Mouse (Mus musculus): ENCODE results near the gene Slc15a2. TPM values are rescaled to one million over a fixed set of nuclear protein-coding genes. Genes with fewer than 3 reads are reported as not detected.

Gene Slc15a2
- 10 to 100 TPM in 1 of 2 experiments, 1 to 10 TPM in 1; 8.8 to 16.5 TPM for polyA plus RNA-seq (2017; shearing (Covaris generic))

GRCm38 (mm10) chr16:36784594-36785313, at the start of gene Slc15a2:
Gene Slc15a2, minus strand, starts transcription at chr16:36784962.

DNA sequence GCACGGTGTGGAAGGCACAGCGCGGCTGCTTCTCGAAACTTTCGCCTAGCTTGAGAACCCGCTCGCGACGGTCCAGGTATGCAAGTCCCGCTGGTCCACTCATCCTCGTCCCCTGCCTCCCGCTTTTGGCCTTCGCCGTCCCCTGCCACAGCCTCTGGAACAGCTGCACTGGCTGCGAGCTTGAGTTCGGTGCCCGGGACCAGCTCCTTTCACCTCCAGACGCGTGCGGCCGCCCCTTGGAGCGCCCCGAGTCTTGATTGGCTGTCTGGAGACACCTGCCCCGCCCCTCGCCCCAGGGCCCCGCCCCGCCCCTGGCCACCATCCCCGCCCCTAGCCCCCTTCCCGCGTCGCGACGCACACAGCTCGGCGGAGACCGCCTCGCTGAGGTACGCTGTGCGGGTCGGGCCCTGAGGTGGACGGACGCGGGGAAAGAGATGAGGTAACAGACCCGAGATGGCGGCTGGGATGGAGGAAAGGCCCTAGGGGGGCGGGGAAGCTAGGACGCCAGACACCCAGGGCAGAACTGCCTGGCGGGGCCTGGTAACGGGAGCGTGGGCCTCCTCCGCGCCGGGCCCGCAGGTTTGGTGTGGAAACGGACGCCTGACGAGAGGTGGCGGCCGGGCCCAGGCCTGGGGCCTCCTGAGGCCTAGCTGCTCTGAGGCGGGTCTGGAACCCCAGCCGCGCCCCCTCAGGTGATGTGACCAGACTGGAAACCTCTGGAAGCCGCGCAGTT, 43.5 kb upstream of the Slc15a2 start, which contains the start of gene Iqcb1:
Gene Iqcb1 (plus strand): TSS at position 332 of the 733 bp plus-strand sequence.

Other genes with a start within 250 kb of the Slc15a2 start
- under 1 TPM; 0.08 to 0.67 TPM for gene Casr, start 222.8 kb downstream of the Slc15a2 start, polyA plus RNA-seq (2017; shearing (Covaris generic))
- 10 to 100 TPM; 29.3 to 47.7 TPM for gene Cd86, start 118.9 kb downstream of the Slc15a2 start, polyA plus RNA-seq (2017; shearing (Covaris generic))
- 10 to 100 TPM; 12.0 to 13.9 TPM for gene Ildr1, start 91.0 kb downstream of the Slc15a2 start, polyA plus RNA-seq (2017; shearing (Covaris generic))
- 10 to 100 TPM; 15.8 to 16.7 TPM for gene Iqcb1, start 43.4 kb upstream of the Slc15a2 start, polyA plus RNA-seq (2017; shearing (Covaris generic))
- 1 to 10 TPM; 1.0 to 2.5 TPM for gene Eaf2, start 90.0 kb upstream of the Slc15a2 start, polyA plus RNA-seq (2017; shearing (Covaris generic))
- 10 to 100 TPM; 31.6 to 38.8 TPM for gene Golgb1, start 90.2 kb upstream of the Slc15a2 start, polyA plus RNA-seq (2017; shearing (Covaris generic))
- gene Hcls1, start 150.0 kb upstream of the Slc15a2 start, polyA plus RNA-seq (2017; shearing (Covaris generic)) = 100 to 1,000 TPM; 164 to 175 TPM
- 1 to 10 TPM in 1 of 2 experiments, under 1 TPM in 1; 0.33 to 1.6 TPM for gene Fbxo40, start 205.5 kb upstream of the Slc15a2 start, polyA plus RNA-seq (2017; shearing (Covaris generic))
- gene Polq, start 226.8 kb upstream of the Slc15a2 start, polyA plus RNA-seq (2017; shearing (Covaris generic)) = 1 to 10 TPM; 1.8 to 3.5 TPM